Mouse (Mus musculus): ENCODE results near the gene Kif9.
A peak's percentile ranks its signal among the peaks of the same experiment; 100 is the strongest.

The Kif9 gene

GRCm38 (mm10) chr9:110476124-110477091, at the start of gene Kif9, which contains the start of gene Klhl18:
TSS of gene Kif9 (plus strand) at chr9:110476958.
TSS of gene Klhl18 (minus strand) at chr9:110476694.
- peak; percentile 92 for DNase-seq (ENCODE audit: low spot score)

DNA sequence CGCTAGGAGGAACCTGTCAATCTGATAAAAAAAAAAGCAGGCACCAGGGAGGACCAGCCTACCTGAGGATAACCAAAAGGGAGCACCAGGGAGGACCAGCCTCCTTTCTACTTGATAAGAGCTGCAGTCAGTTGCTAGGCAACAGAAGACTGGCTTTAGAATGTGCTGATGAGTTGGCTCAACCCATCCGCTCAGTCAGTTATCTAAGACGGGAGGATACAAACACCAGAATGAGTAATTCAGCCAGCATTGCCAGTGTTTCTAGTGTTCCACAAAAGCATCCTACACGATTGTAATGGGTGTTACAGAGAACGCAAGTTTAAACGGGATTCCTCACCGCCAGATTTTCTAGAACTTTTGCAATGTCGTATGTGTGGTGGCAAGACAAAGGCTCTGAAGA, 45.5 kb upstream of the Kif9 start:
- DNase-seq (ENCODE audit: low spot score), result no peak

DNA sequence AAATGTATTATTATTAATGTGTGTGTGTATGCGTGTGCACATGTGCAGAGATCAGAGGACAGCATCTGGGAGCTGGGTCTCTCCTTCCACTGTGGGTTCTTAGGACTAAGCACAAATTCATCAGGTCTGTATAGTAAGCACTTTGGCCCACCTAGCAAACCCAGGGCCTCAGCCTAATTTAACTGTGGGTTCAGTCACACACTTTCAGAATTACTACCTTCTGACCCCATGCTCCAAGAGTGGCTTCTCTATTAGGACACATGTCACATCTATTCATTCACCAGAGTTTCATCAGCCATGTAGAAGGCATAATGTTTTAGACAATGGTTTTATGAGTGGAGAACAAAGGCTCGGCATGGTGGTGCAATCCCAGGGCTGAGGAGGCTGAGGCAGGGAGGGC, 43.7 kb upstream of the Kif9 start:
- no peak for DNase-seq (ENCODE audit: low spot score)

DNA sequence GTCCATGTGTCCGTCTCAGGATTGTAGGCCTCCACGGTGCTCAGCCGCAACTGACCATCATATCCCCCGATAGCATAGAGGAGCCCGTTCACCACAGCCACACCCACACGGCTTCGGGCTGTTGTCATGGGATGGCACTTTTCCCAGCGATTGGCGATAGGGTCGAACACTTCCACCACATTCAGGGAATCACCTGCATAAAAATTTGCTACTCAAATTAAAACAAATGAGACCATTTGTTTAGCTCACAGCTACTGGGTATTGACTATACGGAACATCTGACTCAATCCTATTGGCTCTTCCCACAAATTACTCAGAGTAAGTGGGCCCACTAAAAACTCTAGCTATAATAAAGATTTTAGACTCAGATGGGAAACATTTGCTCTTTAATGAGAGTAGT, 40.7 kb upstream of the Kif9 start:
- DNase-seq (ENCODE audit: low spot score), result no peak

GRCm38 (mm10) chr9:110440049-110440448, 36.7 kb upstream of the Kif9 start:
- no peak for DNase-seq (ENCODE audit: low spot score)

- DNase-seq (ENCODE audit: low spot score), result no peak
Observed at GRCm38 (mm10) chr9:110440559-110440958, 36.2 kb upstream of the Kif9 start.

DNA sequence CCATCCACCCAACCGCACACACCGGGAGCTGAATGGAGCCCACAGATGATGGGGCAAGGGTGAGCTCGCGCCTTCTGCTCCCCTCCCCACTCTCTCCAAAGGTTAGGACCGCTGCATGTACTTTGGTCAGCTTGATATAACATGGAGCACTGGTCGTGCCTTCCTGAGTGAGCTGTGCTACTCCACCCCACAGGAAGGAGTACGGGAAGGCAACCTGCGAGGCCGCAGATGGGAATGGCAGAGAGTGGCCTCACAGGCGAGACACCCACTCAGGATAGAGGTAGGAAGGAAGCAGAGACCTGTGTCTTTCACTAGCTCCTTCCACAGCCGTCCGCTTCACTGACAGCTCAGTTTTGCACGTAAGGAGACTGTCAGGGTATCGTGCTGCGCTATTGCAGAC, 28.4 kb upstream of the Kif9 start:
- DNase-seq (ENCODE audit: low spot score), result no peak

DNA sequence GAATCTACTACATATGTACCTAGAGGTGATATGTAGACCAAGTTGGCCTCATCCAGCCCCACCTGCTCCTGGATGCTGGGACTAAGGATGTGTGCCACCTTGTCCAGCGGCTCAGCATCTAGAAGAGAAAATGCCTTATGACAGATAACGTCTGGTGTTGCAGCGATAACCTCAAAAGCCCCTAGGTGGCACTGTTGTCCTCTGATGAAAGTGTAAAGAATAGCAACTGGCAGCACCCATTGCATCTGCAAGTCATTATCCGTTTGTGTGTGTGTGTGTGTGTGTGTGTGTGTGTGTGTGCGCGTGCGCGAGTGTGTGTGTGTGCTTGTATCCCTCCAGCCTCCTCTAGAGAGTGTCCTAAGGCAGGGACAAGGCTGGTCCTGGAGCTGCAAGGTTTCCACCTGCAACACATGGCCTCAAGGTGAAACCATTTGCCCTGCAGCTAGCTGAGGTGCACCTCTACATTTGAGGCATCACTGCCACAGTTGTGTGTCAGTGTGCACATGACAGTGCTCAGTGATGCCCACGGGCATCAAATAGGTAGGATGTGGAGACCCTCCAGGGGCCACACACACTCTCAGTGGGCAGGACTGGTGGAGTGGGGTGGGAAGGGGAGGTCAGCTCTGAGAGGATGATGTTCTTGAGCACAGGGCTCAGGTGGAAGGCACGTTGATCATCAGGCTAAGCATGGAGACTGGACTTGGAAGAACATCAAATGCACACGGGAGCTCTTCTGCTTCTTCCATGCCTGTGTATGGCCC, 27.7 kb upstream of the Kif9 start:
- DNase-seq (ENCODE audit: low spot score), result peak; percentile 81

DNA sequence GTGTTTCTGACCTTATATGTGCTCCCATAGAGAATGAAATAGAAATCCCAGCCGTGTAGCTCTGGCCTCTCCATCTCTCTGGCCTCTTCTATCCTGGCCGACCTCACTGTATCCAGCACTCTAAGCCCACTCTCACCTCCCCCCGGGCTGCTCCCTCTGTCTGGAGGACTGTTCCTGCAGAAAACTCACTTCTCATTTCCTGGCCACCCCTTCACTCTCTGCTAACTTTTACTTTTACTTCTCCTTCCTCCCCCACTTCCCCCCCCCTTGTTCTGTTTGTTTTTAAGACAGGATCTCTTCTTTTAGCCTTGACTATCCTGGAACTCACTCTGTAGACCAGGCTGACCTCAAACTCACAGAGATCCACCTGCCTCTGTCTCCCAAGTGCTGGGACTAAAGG, 24.2 kb upstream of the Kif9 start:
- no peak for DNase-seq (ENCODE audit: low spot score)

DNA sequence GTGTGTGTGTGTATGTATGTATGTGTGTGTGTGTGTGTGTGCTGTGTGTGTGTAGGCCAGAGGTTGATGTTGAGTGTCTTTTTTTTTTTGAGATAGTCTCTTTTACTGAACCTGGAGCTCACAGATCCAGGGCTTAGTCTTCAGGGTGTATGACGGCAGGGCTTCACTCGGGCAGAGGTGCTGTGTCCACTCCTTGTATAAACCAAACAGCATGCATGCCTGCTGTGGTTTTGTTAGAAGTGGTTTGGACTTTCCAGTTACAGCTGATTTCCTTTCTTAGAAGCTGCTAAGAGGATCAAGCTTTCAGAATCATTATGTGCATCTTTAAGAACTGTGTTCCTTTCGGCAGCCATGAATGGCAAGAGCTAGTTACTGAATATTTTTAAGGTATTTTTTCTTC, 18.8 kb upstream of the Kif9 start:
- no peak for DNase-seq (ENCODE audit: low spot score)

DNA sequence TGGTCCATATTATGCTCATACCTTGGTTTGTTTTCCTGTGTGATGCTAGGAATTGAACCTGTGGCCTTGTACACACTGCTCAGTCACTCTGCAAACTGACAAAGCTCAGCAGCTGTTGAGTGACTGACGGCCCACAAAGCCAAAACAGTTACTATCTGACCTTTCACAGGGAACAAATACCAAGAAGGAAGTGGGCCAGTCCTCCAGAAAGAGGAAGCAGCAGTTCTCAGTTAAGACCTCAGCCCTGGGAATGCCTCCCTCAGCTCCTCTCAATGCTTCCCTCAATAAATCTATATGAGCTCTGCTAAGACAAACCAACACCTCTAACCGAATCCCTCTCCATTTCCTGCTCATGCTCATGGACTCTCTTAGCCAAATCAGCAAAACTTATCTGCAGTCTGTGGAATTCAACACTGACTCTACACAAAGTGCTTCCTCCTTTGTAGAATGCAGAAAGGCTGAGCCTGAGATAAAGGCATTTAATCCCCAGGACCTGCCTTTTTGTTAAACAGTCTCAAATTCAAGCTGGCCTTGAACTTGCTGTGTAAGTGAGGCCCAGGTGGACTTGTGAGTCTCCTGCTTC, 17.5 kb upstream of the Kif9 start:
- DNase-seq (ENCODE audit: low spot score), result no peak

DNA sequence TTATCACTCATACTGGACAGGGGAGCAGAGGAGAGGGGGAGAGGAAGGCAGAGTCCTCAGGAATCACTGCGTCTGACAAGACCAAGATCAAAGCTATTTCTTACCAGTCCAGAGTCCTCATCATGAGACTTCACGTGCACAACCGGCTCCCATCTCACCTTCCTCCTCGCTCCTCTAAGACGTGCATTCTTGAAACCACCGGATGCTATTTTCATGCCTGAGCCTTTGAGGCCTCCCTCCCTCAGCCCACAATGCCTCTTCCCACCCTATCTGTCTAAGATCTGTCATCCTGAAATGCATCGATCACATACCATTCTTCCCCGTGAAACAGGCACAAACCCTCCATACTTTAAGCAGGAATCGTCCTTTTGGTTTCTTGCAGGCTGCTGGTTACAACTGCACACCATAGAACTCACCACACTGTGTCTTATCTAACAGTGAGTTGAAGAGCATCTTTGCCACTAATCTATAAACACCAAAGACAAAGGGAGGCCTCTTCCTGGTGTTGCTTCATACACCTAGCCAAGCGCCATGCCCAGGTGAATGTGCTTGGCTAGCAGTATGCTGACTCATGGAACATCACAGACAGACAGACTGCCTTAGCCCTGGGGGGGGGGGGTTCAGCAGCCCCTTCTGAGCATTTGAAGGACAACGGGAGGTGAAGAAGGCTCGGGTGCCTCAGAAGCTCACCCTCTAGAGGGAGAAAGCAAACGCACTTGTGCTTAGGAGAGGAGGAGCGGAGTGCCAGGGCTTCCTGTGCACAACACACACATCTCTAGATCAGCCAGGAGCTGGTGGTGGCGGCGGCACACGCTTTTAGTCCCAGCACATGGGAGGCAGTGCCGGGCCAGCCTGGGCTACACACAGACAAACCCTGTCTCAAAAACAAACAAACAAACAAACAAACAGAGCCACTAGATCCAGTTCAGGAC, 15.6 kb upstream of the Kif9 start:
- no peak for DNase-seq (ENCODE audit: low spot score)

DNA sequence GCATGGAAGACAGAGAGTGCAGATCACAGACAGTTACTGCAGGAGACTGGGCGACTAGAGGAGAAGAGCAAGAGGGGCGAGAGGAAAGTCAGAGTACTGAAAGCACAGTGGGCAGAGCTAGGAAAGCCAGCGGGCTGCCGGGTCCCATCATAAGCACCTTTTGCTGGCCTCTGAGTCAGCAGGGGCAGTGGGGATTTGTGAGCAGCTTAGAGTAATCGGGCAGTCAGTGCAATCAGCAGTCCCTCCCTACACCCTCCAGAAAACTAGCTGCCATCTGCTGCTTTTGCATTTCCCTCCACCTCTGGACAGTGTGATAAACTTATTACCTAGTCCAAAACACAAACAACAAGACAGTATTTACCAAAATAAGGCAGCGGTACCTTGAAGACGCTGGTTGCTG, 14.4 kb upstream of the Kif9 start:
- DNase-seq (ENCODE audit: low spot score), result no peak

DNA sequence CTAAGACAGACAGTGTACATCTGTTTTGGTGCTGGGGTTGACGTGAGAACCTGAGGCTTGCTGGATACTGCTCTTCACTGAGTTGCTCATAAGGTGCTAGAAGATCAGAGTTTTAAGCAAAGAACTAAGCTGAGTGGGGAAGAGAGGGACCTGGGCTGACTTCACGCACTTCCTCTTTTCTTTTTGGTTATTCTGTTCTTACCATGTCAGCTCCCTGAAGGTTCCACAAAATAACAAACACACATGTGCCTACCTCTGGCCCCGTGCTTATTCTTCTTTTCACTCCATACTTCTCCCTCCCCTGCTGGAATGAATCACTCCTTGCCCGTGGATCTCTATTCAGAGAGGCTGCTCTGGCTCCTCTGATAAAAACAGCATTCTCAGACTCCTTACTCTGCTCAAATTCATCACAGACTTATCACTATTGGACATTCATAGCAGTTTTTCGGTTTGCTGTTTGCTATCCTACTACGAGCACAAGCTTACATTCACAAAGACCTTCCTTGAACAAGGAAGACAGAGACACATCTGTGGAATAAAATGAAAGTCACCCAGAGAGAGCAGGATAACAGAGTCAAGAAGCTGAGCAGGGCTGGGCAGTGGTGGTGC, 12.7 kb upstream of the Kif9 start:
- no peak for DNase-seq (ENCODE audit: low spot score)

DNA sequence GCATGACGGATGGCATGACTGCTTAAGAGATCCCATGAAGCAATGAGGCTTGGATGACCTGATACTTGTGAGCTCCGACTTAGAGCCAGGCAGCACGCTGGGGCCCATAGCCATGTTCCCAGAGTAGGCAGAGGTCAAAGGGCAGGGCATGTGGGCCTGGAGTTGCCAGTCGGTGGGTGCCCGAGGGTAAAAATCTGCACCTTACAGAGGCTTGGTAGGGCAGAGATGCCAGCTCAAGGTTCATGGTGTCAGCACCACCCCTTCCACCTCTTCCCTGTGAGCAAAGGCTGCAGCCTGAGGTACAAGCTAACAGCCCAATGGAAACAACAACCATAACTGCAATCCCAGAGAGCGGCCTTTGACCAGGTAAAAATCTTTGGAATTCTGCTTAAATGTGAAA, 11.4 kb upstream of the Kif9 start:
- DNase-seq (ENCODE audit: low spot score), result no peak

DNA sequence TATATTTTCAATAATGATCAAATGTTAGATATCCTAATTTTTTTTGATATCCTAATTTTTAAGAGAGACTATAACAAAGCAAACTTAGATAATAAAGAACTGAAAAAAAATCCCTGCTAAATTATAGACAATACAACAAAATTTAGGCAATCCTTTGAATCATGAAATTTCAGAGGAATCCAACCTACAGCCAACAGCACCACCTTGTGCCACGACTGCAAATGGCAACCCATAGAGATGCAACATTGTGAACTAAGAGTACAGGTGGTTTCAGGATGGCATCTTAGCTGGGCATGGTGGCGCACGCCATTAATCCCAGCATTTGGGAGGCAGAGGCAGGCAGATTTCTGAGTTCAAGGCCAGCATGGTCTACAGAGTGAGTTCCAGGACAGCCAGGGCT, 10.6 kb upstream of the Kif9 start:
- DNase-seq (ENCODE audit: low spot score), result no peak

- DNase-seq (ENCODE audit: low spot score), result no peak
Observed at GRCm38 (mm10) chr9:110477951-110478350, 1.2 kb downstream of the Kif9 start.

DNA sequence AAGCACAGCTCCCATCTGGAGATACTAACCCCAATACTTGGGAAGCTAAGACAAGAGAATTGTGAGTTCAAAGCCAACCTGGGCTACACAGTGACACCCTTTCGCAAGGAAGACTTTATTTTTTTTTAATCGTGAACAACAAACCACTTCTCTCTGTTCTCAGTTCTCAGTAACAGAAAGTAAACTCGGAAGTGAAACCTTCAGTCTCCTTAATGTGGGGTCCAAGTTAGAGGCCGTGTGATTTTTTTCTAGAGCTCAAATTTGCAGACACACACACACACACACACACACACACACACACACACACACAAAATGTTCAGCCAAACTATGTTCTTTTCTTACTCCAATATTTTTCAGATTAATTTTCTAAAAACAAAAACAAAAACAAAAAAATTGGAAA, 1.9 kb downstream of the Kif9 start:
- DNase-seq (ENCODE audit: low spot score), result no peak

DNA sequence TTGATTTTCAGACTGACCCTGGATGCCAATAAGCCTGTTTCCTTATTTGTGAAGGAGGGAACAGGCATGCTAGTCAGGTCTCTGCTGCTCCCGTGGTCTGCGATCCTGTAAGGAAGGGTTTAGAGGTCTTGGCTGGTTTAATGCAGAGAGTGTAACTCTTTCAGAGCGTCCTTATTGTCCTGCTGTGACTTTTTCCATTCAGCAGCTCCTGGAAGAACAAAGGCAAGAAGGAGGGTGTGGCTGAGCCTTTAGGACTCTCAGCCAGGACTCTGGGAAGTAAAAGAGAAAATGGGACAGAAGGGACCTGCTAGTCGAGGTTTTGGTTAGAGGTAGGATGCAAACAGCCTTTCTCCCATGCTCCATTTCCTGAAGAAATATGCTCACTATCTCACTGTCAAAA, 12.1 kb downstream of the Kif9 start:
- DNase-seq (ENCODE audit: low spot score), result no peak

DNA sequence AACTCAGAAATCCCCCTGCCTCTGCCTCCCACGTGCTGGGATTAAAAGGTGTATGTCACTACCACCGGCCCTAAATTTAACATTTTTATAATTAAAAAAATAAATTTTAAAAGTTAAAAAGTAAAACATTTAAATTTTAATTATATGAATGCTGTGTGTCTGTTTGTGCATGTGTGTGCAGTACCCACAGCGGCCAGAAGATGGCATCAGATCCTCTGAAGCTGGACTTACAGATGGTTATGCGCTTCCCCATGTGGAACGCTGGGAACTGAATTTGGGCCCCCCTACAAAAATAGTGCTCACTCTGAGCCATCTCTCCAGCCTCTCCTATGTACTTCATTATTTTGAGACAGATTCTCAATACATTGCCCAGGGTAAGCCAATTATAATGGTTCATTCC, 14.2 kb downstream of the Kif9 start:
- peak; percentile 11 for DNase-seq (ENCODE audit: low spot score)

GRCm38 (mm10) chr9:110525737-110526136, 49.0 kb downstream of the Kif9 start:
- no peak for DNase-seq (ENCODE audit: low spot score)

Data from c-Kit-positive CD71-positive TER-119-positive erythroid progenitor cells, embryonic 14.5 days (primary cell).